Mouse (Mus musculus): ENCODE measurements around the gene Col26a1.

GRCm38 (mm10) chr5:136708116-136708515 is 174.9 kb downstream of the Col26a1 start:
- TF ChIP-seq EP300 (IDR thresholded peaks at IDR 0.05; ENCODE audit: low read depth) (no peak), CTCF (IDR thresholded peaks at IDR 0.05; ENCODE audit: low read depth) (no peak)
